Mouse (Mus musculus): ENCODE measurements at regions not wholly inside any gene's neighbourhood (a gene's known extent, or its start where the extent isn't known, plus 50 kb on each side); places are given as distances from the start of the nearest gene placed in this dataset.

GRCm38 (mm10) chr9:31989581-31990360 lies 76.5 kb upstream of the Barx2 start:
- Histone ChIP-seq H3K9me3 (replicated peaks; ENCODE audit: control insufficient read depth, low read length) (no peaks in the 10 kb centered on the region), H3K4me3 (ENCODE audit: low read depth, low read length) (no peak overlapping the region), H3K4me1 (ENCODE audit: control insufficient read depth, insufficient read depth, low read length) (peaks cover 3% of the 10 kb centered on the region; the same call in 1 of the 2 replicates), H3K4me2 (ENCODE audit: low read length) (no peak overlapping the region), H3K27ac (ENCODE audit: low read depth, low read length) (no peak overlapping the region), H3K9ac (ENCODE audit: low read length) (no peak overlapping the region), H3K36me3 (ENCODE audit: control insufficient read depth, insufficient read depth, low read length) (no peaks in the 10 kb centered on the region), H3K27me3 (replicated peaks; ENCODE audit: control insufficient read depth, insufficient read depth, low read length) (no peaks in the 10 kb centered on the region)
- DNase-seq (ENCODE audit: low spot score), result peak; percentile 43
- 18% methylated on average over 17 of the region's 17 CpGs for WGBS
- peak; percentile 58 for ATAC-seq

GRCm38 (mm10) chr9:31990456-31990855 lies 77.2 kb upstream of the Barx2 start:
- ATAC-seq, result no peak
- no peak for DNase-seq (ENCODE audit: low spot score)
- Histone ChIP-seq H3K9me3 (replicated peaks; ENCODE audit: control insufficient read depth, low read length) (no peaks in the 10 kb centered on the region), H3K4me1 (ENCODE audit: control insufficient read depth, insufficient read depth, low read length) (peaks cover 3% of the 10 kb centered on the region; the same call in 1 of the 2 replicates), H3K4me2 (ENCODE audit: low read length) (no peak overlapping the region), H3K27ac (ENCODE audit: low read depth, low read length) (no peak overlapping the region), H3K9ac (ENCODE audit: low read length) (no peak overlapping the region), H3K4me3 (ENCODE audit: low read depth, low read length) (no peak overlapping the region), H3K27me3 (replicated peaks; ENCODE audit: control insufficient read depth, insufficient read depth, low read length) (no peaks in the 10 kb centered on the region), H3K36me3 (ENCODE audit: control insufficient read depth, insufficient read depth, low read length) (no peaks in the 10 kb centered on the region)
- 91% methylated on average over 4 of the region's 4 CpGs for WGBS

- Histone ChIP-seq H3K9me3 (replicated peaks; ENCODE audit: control insufficient read depth, low read length) (no peaks in the 10 kb centered on the region), H3K4me1 (ENCODE audit: control insufficient read depth, insufficient read depth, low read length) (peaks cover 5% of the 10 kb centered on the region; the same call in 1 of the 2 replicates), H3K4me2 (ENCODE audit: low read length) (no peak overlapping the region), H3K27ac (ENCODE audit: low read depth, low read length) (no peak overlapping the region), H3K9ac (ENCODE audit: low read length) (no peak overlapping the region), H3K36me3 (ENCODE audit: control insufficient read depth, insufficient read depth, low read length) (no peaks in the 10 kb centered on the region), H3K27me3 (replicated peaks; ENCODE audit: control insufficient read depth, insufficient read depth, low read length) (no peaks in the 10 kb centered on the region), H3K4me3 (ENCODE audit: low read depth, low read length) (no peak overlapping the region)
- DNase-seq (ENCODE audit: low spot score) (no peak), ATAC-seq (no peak)
- WGBS, result 86% methylated on average over 7 of the region's 7 CpGs
Measured at GRCm38 (mm10) chr9:31993631-31994601, 80.7 kb upstream of the Barx2 start.

GRCm38 (mm10) chr9:31995101-31995500 lies 81.8 kb upstream of the Barx2 start:
- no peaks in the 10 kb centered on the region for H3K27me3 ChIP-seq (replicated peaks; ENCODE audit: control insufficient read depth, insufficient read depth, low read length)
- no peak overlapping the region for H3K4me2 ChIP-seq (ENCODE audit: low read length)
- DNase-seq (ENCODE audit: low spot score) (no peak), ATAC-seq (no peak)
- H3K4me1 ChIP-seq (ENCODE audit: control insufficient read depth, insufficient read depth, low read length), result 0 out of 2 replicates have a peak, but pooled peaks cover 3% of the 10 kb centered on the region
- no peak overlapping the region for H3K9ac ChIP-seq (ENCODE audit: low read length)
- no peak overlapping the region for H3K4me3 ChIP-seq (ENCODE audit: low read depth, low read length)
- WGBS, result 60% methylated on average over 3 of the region's 3 CpGs
- no peaks in the 10 kb centered on the region for H3K36me3 ChIP-seq (ENCODE audit: control insufficient read depth, insufficient read depth, low read length)
- H3K9me3 ChIP-seq (replicated peaks; ENCODE audit: control insufficient read depth, low read length), result no peaks in the 10 kb centered on the region
- no peak overlapping the region for H3K27ac ChIP-seq (ENCODE audit: low read depth, low read length)

GRCm38 (mm10) chr9:31995700-31996099 lies 82.4 kb upstream of the Barx2 start:
- 76% methylated on average over 4 of the region's 4 CpGs for WGBS
- ATAC-seq, result no peak
- Histone ChIP-seq H3K27ac (ENCODE audit: low read depth, low read length) (no peak overlapping the region), H3K36me3 (ENCODE audit: control insufficient read depth, insufficient read depth, low read length) (no peaks in the 10 kb centered on the region), H3K9me3 (replicated peaks; ENCODE audit: control insufficient read depth, low read length) (no peaks in the 10 kb centered on the region), H3K4me3 (ENCODE audit: low read depth, low read length) (no peak overlapping the region), H3K9ac (ENCODE audit: low read length) (no peak overlapping the region), H3K4me2 (ENCODE audit: low read length) (no peak overlapping the region), H3K27me3 (replicated peaks; ENCODE audit: control insufficient read depth, insufficient read depth, low read length) (no peaks in the 10 kb centered on the region), H3K4me1 (ENCODE audit: control insufficient read depth, insufficient read depth, low read length) (0 out of 2 replicates have a peak, but pooled peaks cover 2% of the 10 kb centered on the region)
- DNase-seq (ENCODE audit: low spot score), result no peak

GRCm38 (mm10) chr9:31996466-31997177 lies 83.4 kb upstream of the Barx2 start:
- Histone ChIP-seq H3K4me3 (ENCODE audit: low read depth, low read length) (no peak overlapping the region), H3K27ac (ENCODE audit: low read depth, low read length) (no peak overlapping the region), H3K4me2 (ENCODE audit: low read length) (no peak overlapping the region), H3K36me3 (ENCODE audit: control insufficient read depth, insufficient read depth, low read length) (no peaks in the 10 kb centered on the region), H3K9ac (ENCODE audit: low read length) (no peak overlapping the region), H3K9me3 (replicated peaks; ENCODE audit: control insufficient read depth, low read length) (no peaks in the 10 kb centered on the region), H3K27me3 (replicated peaks; ENCODE audit: control insufficient read depth, insufficient read depth, low read length) (no peaks in the 10 kb centered on the region), H3K4me1 (ENCODE audit: control insufficient read depth, insufficient read depth, low read length) (0 out of 2 replicates have a peak, but pooled peaks cover 2% of the 10 kb centered on the region)
- no peak for DNase-seq (ENCODE audit: low spot score)
- ATAC-seq, result no peak
- 71% methylated on average over 7 of the region's 7 CpGs for WGBS

- no peak overlapping the region; the same call in 1 of the 2 replicates for H3K27ac ChIP-seq (ENCODE audit: low read depth, low read length)
- no peak overlapping the region for H3K9ac ChIP-seq (ENCODE audit: low read length)
- 63% methylated on average over 25 of the region's 25 CpGs for WGBS
- H3K27me3 ChIP-seq (replicated peaks; ENCODE audit: control insufficient read depth, insufficient read depth, low read length), result no peaks in the 10 kb centered on the region
- ATAC-seq, result peak; percentile 32; the same call in 1 of the 2 replicates
- H3K4me3 ChIP-seq (ENCODE audit: low read depth, low read length), result no peak overlapping the region
- H3K36me3 ChIP-seq (ENCODE audit: control insufficient read depth, insufficient read depth, low read length), result no peaks in the 10 kb centered on the region
- DNase-seq (ENCODE audit: low spot score), result peak; percentile 46
- no peak overlapping the region for H3K4me2 ChIP-seq (ENCODE audit: low read length)
- H3K9me3 ChIP-seq (replicated peaks; ENCODE audit: control insufficient read depth, low read length), result no peaks in the 10 kb centered on the region
- H3K4me1 ChIP-seq (ENCODE audit: control insufficient read depth, insufficient read depth, low read length), result 0 out of 2 replicates have a peak, but pooled peaks cover 2% of the 10 kb centered on the region
Measured at GRCm38 (mm10) chr9:31997178-31998097, 84.2 kb upstream of the Barx2 start.
